Mouse (Mus musculus): Measurements from ENCODE around the gene Olfr1441. TPM values are rescaled to one million over a fixed set of nuclear protein-coding genes. Genes with fewer than 3 reads are reported as not detected.
A peak's percentile ranks its signal among the peaks of the same experiment; 100 is the strongest.

The Olfr1441 gene
- total and polyA plus RNA-seq, 3 experiments = 0.11 TPM; not detected in 2

DNA sequence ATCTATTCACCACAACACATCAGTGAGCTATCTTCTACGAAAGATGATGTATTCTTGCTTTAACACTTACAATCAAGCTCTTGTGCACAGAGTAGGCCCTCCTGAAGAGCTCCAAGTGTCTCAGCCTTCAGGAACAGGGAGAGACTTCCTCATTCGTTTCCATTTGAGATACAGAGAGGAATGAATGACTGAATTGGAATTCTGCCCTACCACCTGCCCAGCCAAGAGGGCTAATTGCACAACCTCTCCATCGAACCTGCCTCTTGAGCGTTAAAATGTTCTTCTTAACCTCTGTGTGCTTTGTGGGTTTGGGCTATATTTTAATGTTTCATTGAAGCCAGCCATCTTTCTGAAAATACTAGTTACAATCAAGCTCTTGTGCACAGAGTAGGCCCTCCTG lies 47.4 kb downstream of the Olfr1441 start:
- TF ChIP-seq GATA2 (IDR thresholded peaks at IDR 0.05; ENCODE audit: borderline replicate concordance, low read depth, low read length) = no peak
- TF ChIP-seq POLR2AphosphoS5 (IDR thresholded peaks at IDR 0.05; ENCODE audit: insufficient replicate concordance, low read depth, low read length) = no peak
- TF ChIP-seq TAL1 (conservative IDR thresholded peaks at IDR 0.05; ENCODE audit: low read depth, low read length) = no peak
- TF ChIP-seq GATA1 (IDR thresholded peaks at IDR 0.05; ENCODE audit: borderline replicate concordance, low read length) = no peak
- TF ChIP-seq CTCF (IDR thresholded peaks at IDR 0.05; ENCODE audit: low read depth, low read length) = no peak
- Histone ChIP-seq H3K36me3 (replicated peaks) (no peaks in the 10 kb centered on the region), H3K27me3 (ENCODE audit: insufficient read depth, low read length) (no peaks in the 10 kb centered on the region), H3K4me1 (ENCODE audit: insufficient read depth, low read depth, low read length) (no peaks in the 10 kb centered on the region; the same call in 1 of the 2 replicates), H3K4me3 (ENCODE audit: low read depth, low read length) (no peak overlapping the region), H3K9me3 (replicated peaks) (no peaks in the 10 kb centered on the region)
- no peak for ATAC-seq (ENCODE audit: extremely low read depth, insufficient number of reproducible peaks, low FRiP score, poor library complexity, severe bottlenecking)
- DNase-seq (ENCODE audit: low spot score) = no peak

DNA sequence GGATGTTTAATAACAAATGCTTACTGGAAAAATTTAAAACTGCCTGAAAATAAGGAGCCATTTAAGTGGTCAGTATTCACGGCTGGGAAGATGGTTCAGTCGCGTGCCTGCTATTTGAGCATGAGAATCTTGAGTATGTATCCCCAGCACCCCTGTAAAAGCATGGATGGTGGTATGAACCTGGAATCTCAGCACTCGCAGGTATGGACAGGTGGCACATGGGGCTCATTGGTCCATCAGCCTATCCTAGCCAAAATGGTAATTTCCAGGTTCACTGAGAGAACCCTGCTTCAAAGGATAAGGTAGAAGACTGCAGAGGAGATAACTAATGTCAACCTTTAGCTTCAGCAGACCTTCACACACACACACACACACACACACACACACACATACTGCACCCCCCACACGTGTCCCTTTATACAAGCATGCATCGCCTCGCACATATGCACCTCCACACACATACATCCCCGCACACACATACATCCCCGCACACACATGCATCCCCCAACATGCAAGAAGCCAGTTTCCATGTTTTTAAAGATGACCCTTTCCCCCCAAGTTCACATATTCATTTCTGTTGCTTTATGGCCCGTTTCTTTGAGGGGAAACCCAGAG lies 48.4 kb downstream of the Olfr1441 start:
- no peak for DNase-seq (ENCODE audit: low spot score)
- no peaks in the 10 kb centered on the region for H3K36me3 ChIP-seq (replicated peaks)

DNA sequence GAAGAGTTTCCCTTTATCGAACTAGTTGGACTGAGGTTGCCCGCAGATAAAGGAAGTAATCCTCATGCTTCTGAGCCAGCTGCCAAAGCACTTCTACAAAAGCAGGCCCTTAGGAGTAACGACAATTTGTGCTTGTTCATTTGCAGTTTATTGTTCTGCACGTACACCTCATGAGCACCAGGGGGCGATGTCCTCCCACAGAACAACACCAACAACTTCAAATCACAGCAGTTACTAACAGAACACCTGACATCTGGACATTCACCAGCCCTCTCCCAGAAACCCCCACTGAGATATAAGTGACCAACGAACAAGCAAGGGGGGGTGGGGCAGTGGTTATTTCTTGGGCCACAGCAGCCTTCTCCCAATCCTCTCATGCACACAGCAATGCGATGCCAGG lies 49.0 kb downstream of the Olfr1441 start:
- Histone ChIP-seq H3K4me1 (ENCODE audit: insufficient read depth, low read depth, low read length) (no peaks in the 10 kb centered on the region; the same call in 1 of the 2 replicates), H3K4me3 (ENCODE audit: low read depth, low read length) (no peak overlapping the region), H3K9me3 (replicated peaks) (no peaks in the 10 kb centered on the region), H3K36me3 (replicated peaks) (no peaks in the 10 kb centered on the region), H3K27me3 (ENCODE audit: insufficient read depth, low read length) (no peaks in the 10 kb centered on the region)
- ATAC-seq (ENCODE audit: extremely low read depth, insufficient number of reproducible peaks, low FRiP score, poor library complexity, severe bottlenecking) (no peak), DNase-seq (ENCODE audit: low spot score) (no peak)
- no peak for TF ChIP-seq POLR2AphosphoS5 (IDR thresholded peaks at IDR 0.05; ENCODE audit: insufficient replicate concordance, low read depth, low read length)
- peak; percentile 50; the same call in 1 of the 2 replicates for TF ChIP-seq CTCF (IDR thresholded peaks at IDR 0.05; ENCODE audit: low read depth, low read length)

More for the DNA sequence above, 48.4 kb downstream of the Olfr1441 start:
- H3K27me3 ChIP-seq (ENCODE audit: insufficient read depth, low read length) = no peaks in the 10 kb centered on the region
- H3K4me3 ChIP-seq (ENCODE audit: low read depth, low read length) = no peak overlapping the region
- H3K4me1 ChIP-seq (ENCODE audit: insufficient read depth, low read depth, low read length) = no peaks in the 10 kb centered on the region; the same call in 1 of the 2 replicates
- ATAC-seq (ENCODE audit: extremely low read depth, insufficient number of reproducible peaks, low FRiP score, poor library complexity, severe bottlenecking) = no peak
- H3K9me3 ChIP-seq (replicated peaks) = no peaks in the 10 kb centered on the region
- TF ChIP-seq GATA1 (IDR thresholded peaks at IDR 0.05; ENCODE audit: borderline replicate concordance, low read length) = no peak
- no peak for TF ChIP-seq POLR2AphosphoS5 (IDR thresholded peaks at IDR 0.05; ENCODE audit: insufficient replicate concordance, low read depth, low read length)
- TF ChIP-seq CTCF (IDR thresholded peaks at IDR 0.05; ENCODE audit: low read depth, low read length) = no peak
- no peak for TF ChIP-seq GATA2 (IDR thresholded peaks at IDR 0.05; ENCODE audit: borderline replicate concordance, low read depth, low read length)
- no peak for TF ChIP-seq TAL1 (conservative IDR thresholded peaks at IDR 0.05; ENCODE audit: low read depth, low read length)

DNA sequence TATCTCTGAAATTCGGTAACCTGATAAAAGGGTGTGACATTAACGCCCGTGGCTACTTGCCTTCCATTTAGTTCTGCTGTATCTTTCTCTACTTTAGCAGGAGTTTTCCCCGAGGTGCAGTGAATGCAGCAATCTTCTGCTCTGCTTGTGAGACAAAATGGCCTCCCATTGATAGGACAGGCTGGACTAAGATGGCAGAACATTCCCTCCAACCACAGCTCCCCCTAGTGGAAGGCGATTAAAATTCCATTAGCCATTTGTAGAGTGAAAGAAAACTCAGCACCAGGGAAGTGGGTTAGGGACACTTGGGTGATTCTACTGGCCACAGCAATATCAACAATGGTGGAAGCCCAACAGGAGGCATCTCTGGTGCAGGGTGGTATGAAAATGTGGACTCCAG lies 50.2 kb downstream of the Olfr1441 start:
- no peak for TF ChIP-seq POLR2AphosphoS5 (IDR thresholded peaks at IDR 0.05; ENCODE audit: insufficient replicate concordance, low read depth, low read length)
- H3K4me3 ChIP-seq (ENCODE audit: low read depth, low read length) = no peak overlapping the region
- DNase-seq (ENCODE audit: low spot score) (no peak), ATAC-seq (ENCODE audit: extremely low read depth, insufficient number of reproducible peaks, low FRiP score, poor library complexity, severe bottlenecking) (no peak)
- no peaks in the 10 kb centered on the region for H3K9me3 ChIP-seq (replicated peaks)
- no peaks in the 10 kb centered on the region for H3K27me3 ChIP-seq (ENCODE audit: insufficient read depth, low read length)
- no peaks in the 10 kb centered on the region; the same call in 1 of the 2 replicates for H3K4me1 ChIP-seq (ENCODE audit: insufficient read depth, low read depth, low read length)
- no peaks in the 10 kb centered on the region for H3K36me3 ChIP-seq (replicated peaks)

DNA sequence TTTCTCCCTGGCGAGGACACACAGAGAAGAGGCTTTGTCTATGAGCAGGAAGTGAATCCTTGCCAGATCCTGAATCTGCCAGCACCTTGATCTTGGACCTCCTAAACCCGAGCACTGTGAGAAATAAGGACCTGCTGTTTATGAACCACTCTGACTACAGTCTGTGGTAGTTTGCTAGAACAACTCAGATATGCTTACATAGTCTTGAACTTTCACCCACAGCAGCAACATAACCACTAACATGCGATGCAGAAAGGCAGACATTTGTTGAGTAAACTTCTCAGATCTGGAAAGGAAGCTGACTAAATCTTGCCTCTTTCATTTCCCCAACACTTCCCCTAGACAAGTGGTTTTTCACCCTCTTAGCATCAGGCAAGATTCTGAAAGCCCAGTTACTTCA lies 54.6 kb downstream of the Olfr1441 start:
- no peaks in the 10 kb centered on the region for H3K36me3 ChIP-seq (replicated peaks)
- no peak for DNase-seq (ENCODE audit: low spot score)
- no peak for ATAC-seq (ENCODE audit: extremely low read depth, insufficient number of reproducible peaks, low FRiP score, poor library complexity, severe bottlenecking)

DNA sequence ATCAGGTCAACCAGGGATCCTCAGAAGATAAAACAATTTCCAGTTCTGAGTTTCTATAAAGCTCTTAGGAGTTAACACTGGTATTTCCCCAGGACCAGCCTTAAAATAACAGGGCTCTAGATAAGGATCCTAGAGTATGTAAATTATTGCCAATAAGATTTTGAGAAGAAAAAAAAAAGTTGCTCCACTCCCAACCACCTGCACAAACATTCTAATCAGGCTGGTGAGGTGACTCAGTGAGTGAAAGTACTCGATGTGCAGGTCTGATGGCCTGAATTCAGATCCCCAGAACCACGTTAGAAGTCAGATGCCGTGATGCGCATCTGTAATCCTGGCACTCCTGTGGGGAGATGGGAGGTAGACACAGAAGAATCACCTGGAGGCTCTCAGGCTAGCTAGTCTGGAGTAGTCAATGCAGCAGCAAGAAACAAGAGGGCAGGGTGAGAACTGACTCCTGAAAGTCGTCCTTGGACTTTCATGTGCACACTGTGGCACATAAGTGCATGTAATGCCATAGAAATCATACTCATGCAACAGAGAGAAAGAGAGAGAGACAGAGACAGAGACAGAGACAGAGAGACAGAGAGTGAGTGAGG lies 55.2 kb downstream of the Olfr1441 start:
- DNase-seq (ENCODE audit: low spot score) (no peak), ATAC-seq (ENCODE audit: extremely low read depth, insufficient number of reproducible peaks, low FRiP score, poor library complexity, severe bottlenecking) (no peak)
- Histone ChIP-seq H3K36me3 (replicated peaks) (no peaks in the 10 kb centered on the region), H3K9me3 (replicated peaks) (no peaks in the 10 kb centered on the region), H3K27me3 (ENCODE audit: insufficient read depth, low read length) (peaks cover 3% of the 10 kb centered on the region; the same call in 1 of the 2 replicates), H3K4me1 (ENCODE audit: insufficient read depth, low read depth, low read length) (peaks cover 2% of the 10 kb centered on the region; the same call in 1 of the 2 replicates), H3K4me3 (ENCODE audit: low read depth, low read length) (no peak overlapping the region)
- TF ChIP-seq CTCF (IDR thresholded peaks at IDR 0.05; ENCODE audit: low read depth, low read length) (no peak), GATA2 (IDR thresholded peaks at IDR 0.05; ENCODE audit: borderline replicate concordance, low read depth, low read length) (no peak), GATA1 (IDR thresholded peaks at IDR 0.05; ENCODE audit: borderline replicate concordance, low read length) (no peak), POLR2AphosphoS5 (IDR thresholded peaks at IDR 0.05; ENCODE audit: insufficient replicate concordance, low read depth, low read length) (no peak), TAL1 (conservative IDR thresholded peaks at IDR 0.05; ENCODE audit: low read depth, low read length) (no peak)

More for the DNA sequence above, 54.6 kb downstream of the Olfr1441 start:
- Histone ChIP-seq H3K27me3 (ENCODE audit: insufficient read depth, low read length) (peaks cover 3% of the 10 kb centered on the region; the same call in 1 of the 2 replicates), H3K4me3 (ENCODE audit: low read depth, low read length) (no peak overlapping the region), H3K9me3 (replicated peaks) (no peaks in the 10 kb centered on the region), H3K4me1 (ENCODE audit: insufficient read depth, low read depth, low read length) (peaks cover 2% of the 10 kb centered on the region)
- no peak for TF ChIP-seq GATA2 (IDR thresholded peaks at IDR 0.05; ENCODE audit: borderline replicate concordance, low read depth, low read length)
- no peak for TF ChIP-seq CTCF (IDR thresholded peaks at IDR 0.05; ENCODE audit: low read depth, low read length)
- no peak for TF ChIP-seq POLR2AphosphoS5 (IDR thresholded peaks at IDR 0.05; ENCODE audit: insufficient replicate concordance, low read depth, low read length)
- no peak for TF ChIP-seq GATA1 (IDR thresholded peaks at IDR 0.05; ENCODE audit: borderline replicate concordance, low read length)
- TF ChIP-seq TAL1 (conservative IDR thresholded peaks at IDR 0.05; ENCODE audit: low read depth, low read length) = no peak

Other genes with a start within 250 kb of the Olfr1441 start
- not detected in 2 replicates for gene Olfr1555-ps1, start 247.3 kb upstream of the Olfr1441 start, total RNA-seq (2014; fragmentation: Nextera tagmentation)
- gene Olfr1555-ps1, start 247.3 kb upstream of the Olfr1441 start, total RNA-seq (2017) = 0.11 TPM in 1 of 2 replicates, not detected in the other
- not detected in 2 replicates for gene Olfr1555-ps1, start 247.3 kb upstream of the Olfr1441 start, polyA plus RNA-seq (2012)
- gene Olfr1431, start 216.8 kb upstream of the Olfr1441 start, total RNA-seq (2014; fragmentation: Nextera tagmentation) = not detected in 2 replicates
- gene Olfr1431, start 216.8 kb upstream of the Olfr1441 start, total RNA-seq (2017) = 0.12 and 0.16 TPM in 2 replicates
- not detected in 2 replicates for gene Olfr1431, start 216.8 kb upstream of the Olfr1441 start, polyA plus RNA-seq (2012)
- gene Olfr1432, start 184.8 kb upstream of the Olfr1441 start, total RNA-seq (2014; fragmentation: Nextera tagmentation) = not detected in 2 replicates
- gene Olfr1432, start 184.8 kb upstream of the Olfr1441 start, total RNA-seq (2017) = 0.12 and 0.38 TPM in 2 replicates
- not detected in 2 replicates for gene Olfr1432, start 184.8 kb upstream of the Olfr1441 start, polyA plus RNA-seq (2012)
- gene Olfr262, start 175.8 kb upstream of the Olfr1441 start, total RNA-seq (2014; fragmentation: Nextera tagmentation) = not detected in 2 replicates
- 0.11 TPM in 1 of 2 replicates, not detected in the other for gene Olfr262, start 175.8 kb upstream of the Olfr1441 start, total RNA-seq (2017)
- not detected in 2 replicates for gene Olfr262, start 175.8 kb upstream of the Olfr1441 start, polyA plus RNA-seq (2012)
- not detected in 2 replicates for gene Olfr235, start 156.4 kb upstream of the Olfr1441 start, total RNA-seq (2014; fragmentation: Nextera tagmentation)
- 0.06 and 0.22 TPM in 2 replicates for gene Olfr235, start 156.4 kb upstream of the Olfr1441 start, total RNA-seq (2017)
- gene Olfr235, start 156.4 kb upstream of the Olfr1441 start, polyA plus RNA-seq (2012) = not detected in 2 replicates
- not detected in 2 replicates for gene Olfr1434, start 137.6 kb upstream of the Olfr1441 start, total RNA-seq (2014; fragmentation: Nextera tagmentation)
- gene Olfr1434, start 137.6 kb upstream of the Olfr1441 start, total RNA-seq (2017) = 0.05 and 0.06 TPM in 2 replicates
- not detected in 2 replicates for gene Olfr1434, start 137.6 kb upstream of the Olfr1441 start, polyA plus RNA-seq (2012)
- not detected in 2 replicates for gene Olfr1436, start 118.3 kb upstream of the Olfr1441 start, total RNA-seq (2014; fragmentation: Nextera tagmentation)
- gene Olfr1436, start 118.3 kb upstream of the Olfr1441 start, total RNA-seq (2017) = 0.22 TPM in 1 of 2 replicates, not detected in the other
- gene Olfr1436, start 118.3 kb upstream of the Olfr1441 start, polyA plus RNA-seq (2012) = not detected in 2 replicates
- gene Olfr1437, start 92.3 kb upstream of the Olfr1441 start, total RNA-seq (2014; fragmentation: Nextera tagmentation) = not detected in 2 replicates
- gene Olfr1437, start 92.3 kb upstream of the Olfr1441 start, total RNA-seq (2017) = 0.17 and 0.27 TPM in 2 replicates
- not detected in 2 replicates for gene Olfr1437, start 92.3 kb upstream of the Olfr1441 start, polyA plus RNA-seq (2012)
- gene Olfr1438-ps1, start 81.5 kb upstream of the Olfr1441 start, total RNA-seq (2014; fragmentation: Nextera tagmentation) = not detected in 2 replicates
- gene Olfr1438-ps1, start 81.5 kb upstream of the Olfr1441 start, total RNA-seq (2017) = 0.06 and 0.11 TPM in 2 replicates
- gene Olfr1438-ps1, start 81.5 kb upstream of the Olfr1441 start, polyA plus RNA-seq (2012) = not detected in 2 replicates
- not detected in 2 replicates for gene Olfr1440, start 30.2 kb upstream of the Olfr1441 start, total RNA-seq (2014; fragmentation: Nextera tagmentation)
- 0.06 and 0.16 TPM in 2 replicates for gene Olfr1440, start 30.2 kb upstream of the Olfr1441 start, total RNA-seq (2017)
- gene Olfr1440, start 30.2 kb upstream of the Olfr1441 start, polyA plus RNA-seq (2012) = not detected in 2 replicates
- gene Pfpl, start 10.5 kb downstream of the Olfr1441 start, total RNA-seq (2014; fragmentation: Nextera tagmentation) = not detected in 2 replicates
- 0.06 and 0.11 TPM in 2 replicates for gene Pfpl, start 10.5 kb downstream of the Olfr1441 start, total RNA-seq (2017)
- gene Pfpl, start 10.5 kb downstream of the Olfr1441 start, polyA plus RNA-seq (2012) = not detected in 2 replicates
- gene Mpeg1, start 43.3 kb downstream of the Olfr1441 start, total RNA-seq (2014; fragmentation: Nextera tagmentation) = not detected in 2 replicates
- gene Mpeg1, start 43.3 kb downstream of the Olfr1441 start, total RNA-seq (2017) = 0.06 and 0.22 TPM in 2 replicates
- gene Mpeg1, start 43.3 kb downstream of the Olfr1441 start, polyA plus RNA-seq (2012) = not detected in 2 replicates
- gene Dtx4, start 84.0 kb downstream of the Olfr1441 start, total RNA-seq (2014; fragmentation: Nextera tagmentation) = not detected in 2 replicates
- gene Dtx4, start 84.0 kb downstream of the Olfr1441 start, total RNA-seq (2017) = 0.06 and 0.27 TPM in 2 replicates
- gene Dtx4, start 84.0 kb downstream of the Olfr1441 start, polyA plus RNA-seq (2012) = not detected in 2 replicates
- gene Fam111a, start 128.3 kb downstream of the Olfr1441 start, total RNA-seq (2014; fragmentation: Nextera tagmentation) = 45.3 TPM in 1 of 2 replicates, not detected in the other
- gene Fam111a, start 128.3 kb downstream of the Olfr1441 start, total RNA-seq (2017) = 1.2 and 1.9 TPM in 2 replicates
- 0.02 TPM in 1 of 2 replicates, not detected in the other for gene Fam111a, start 128.3 kb downstream of the Olfr1441 start, polyA plus RNA-seq (2012)
- not detected in 2 replicates for gene Gm4952, start 182.5 kb downstream of the Olfr1441 start, total RNA-seq (2014; fragmentation: Nextera tagmentation)
- gene Gm4952, start 182.5 kb downstream of the Olfr1441 start, total RNA-seq (2017) = 0.11 TPM in 1 of 2 replicates, not detected in the other
- not detected in 2 replicates for gene Gm4952, start 182.5 kb downstream of the Olfr1441 start, polyA plus RNA-seq (2012)
- not detected in 2 replicates for gene Glyat, start 215.9 kb downstream of the Olfr1441 start, total RNA-seq (2014; fragmentation: Nextera tagmentation)
- gene Glyat, start 215.9 kb downstream of the Olfr1441 start, total RNA-seq (2017) = 0.11 and 0.12 TPM in 2 replicates
- gene Glyat, start 215.9 kb downstream of the Olfr1441 start, polyA plus RNA-seq (2012) = not detected in 2 replicates